7 mouse cellular contexts compared by ENCODE assay signal in the genomic region with DNA sequence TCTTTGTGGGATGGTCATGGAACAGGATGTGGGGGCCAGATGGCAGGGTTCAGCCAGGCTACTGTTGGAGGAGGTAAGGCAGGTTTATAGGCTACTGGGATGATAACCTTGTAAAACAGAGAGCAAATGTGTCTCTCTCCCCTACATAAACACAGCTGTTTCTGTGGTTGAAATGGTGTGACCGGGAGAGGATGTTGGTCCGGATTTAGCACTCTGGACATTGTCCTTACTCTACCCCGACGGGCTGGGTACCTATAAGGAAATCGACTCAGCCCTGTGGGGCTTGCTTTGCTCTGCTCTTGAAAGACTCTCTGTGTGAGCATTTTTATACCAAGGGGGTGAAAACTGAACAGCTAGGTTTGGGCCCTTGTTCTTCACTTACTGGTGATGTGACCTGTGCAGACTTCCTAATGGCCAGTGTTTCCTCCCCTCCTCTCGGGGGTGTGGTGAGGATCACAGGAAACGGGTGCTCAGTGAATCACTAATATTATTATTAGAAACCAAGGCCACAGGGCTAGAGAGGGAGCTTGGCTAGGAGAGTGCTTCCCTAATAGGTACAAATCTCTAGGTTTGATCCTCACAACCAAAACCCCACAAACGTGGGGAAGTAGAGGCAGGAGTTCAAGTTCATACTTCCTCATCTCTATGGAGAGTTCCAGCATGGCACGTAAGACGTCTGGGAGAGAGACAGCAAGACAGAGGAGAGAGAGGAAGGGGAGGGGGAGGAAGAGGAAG. TPM values are rescaled to one million over a fixed set of nuclear protein-coding genes. Genes with fewer than 3 reads are reported as not detected.
DNase-seq lines count a peak whose midpoint lies in the region; ATAC-seq lines count a peak whose summit lies in the region.

No protein-coding gene starts in this region.

- H3K9me3 ChIP-seq in embryonic facial prominence, embryonic 10.5 days = no peaks in the 10 kb centered on the region
- no peaks in the 10 kb centered on the region for H3K9me3 ChIP-seq in forebrain, embryonic 15.5 days
- no peaks in the 10 kb centered on the region for H3K9me3 ChIP-seq in hindbrain, embryonic 16.5 days (ENCODE audit: control insufficient read depth, low read length)
- no peaks in the 10 kb centered on the region for H3K9me3 ChIP-seq in lung, embryonic 16.5 days (ENCODE audit: control insufficient read depth, low read length)

- H3K4me3 ChIP-seq in embryonic facial prominence, embryonic 10.5 days = no peak overlapping the region
- no peak overlapping the region for H3K4me3 ChIP-seq in forebrain, embryonic 15.5 days
- no peak overlapping the region for H3K4me3 ChIP-seq in hindbrain, embryonic 16.5 days (ENCODE audit: low read length)
- H3K4me3 ChIP-seq in lung, embryonic 16.5 days (ENCODE audit: low read length) = no peak overlapping the region

- peak overlapping the region; percentile 12; the same call in 1 of the 2 replicates for H3K9ac ChIP-seq in forebrain, embryonic 15.5 days (replicated peaks)
- no peak overlapping the region for H3K9ac ChIP-seq in hindbrain, embryonic 16.5 days (ENCODE audit: low read depth, low read length)
- H3K9ac ChIP-seq in lung, embryonic 16.5 days (ENCODE audit: low read length) = no peak overlapping the region; the same call in 1 of the 2 replicates

- peaks cover 13% of the 10 kb centered on the region for H3K36me3 ChIP-seq in embryonic facial prominence, embryonic 10.5 days (replicated peaks)
- H3K36me3 ChIP-seq in forebrain, embryonic 15.5 days = no peaks in the 10 kb centered on the region
- H3K36me3 ChIP-seq in hindbrain, embryonic 16.5 days (ENCODE audit: control insufficient read depth, insufficient read depth, low read length) = no peaks in the 10 kb centered on the region
- no peaks in the 10 kb centered on the region for H3K36me3 ChIP-seq in lung, embryonic 16.5 days (ENCODE audit: control insufficient read depth, insufficient read depth, low read length)

- no peaks in the 10 kb centered on the region for H3K27me3 ChIP-seq in embryonic facial prominence, embryonic 10.5 days (replicated peaks; ENCODE audit: low read depth, poor library complexity, severe bottlenecking)
- no peaks in the 10 kb centered on the region for H3K27me3 ChIP-seq in forebrain, embryonic 15.5 days
- H3K27me3 ChIP-seq in hindbrain, embryonic 16.5 days (replicated peaks; ENCODE audit: control insufficient read depth, insufficient read depth, low read length) = no peaks in the 10 kb centered on the region
- no peaks in the 10 kb centered on the region for H3K27me3 ChIP-seq in lung, embryonic 16.5 days (ENCODE audit: control insufficient read depth, insufficient read depth, low read depth, low read length)

- no peak for DNase-seq in embryonic facial prominence, embryonic 10.5 days (ENCODE audit: low spot score)
- no peak for DNase-seq in layer of hippocampus, postnatal 14 days (ENCODE audit: low spot score in 2 of 2)
- DNase-seq in right cerebral cortex, postnatal 25 days = no peak
- DNase-seq in frontal cortex, postnatal 25 days (ENCODE audit: low spot score in 2 of 2) = no peak

- peak overlapping the region; percentile 89 for H3K27ac ChIP-seq in embryonic facial prominence, embryonic 10.5 days (replicated peaks)
- peak overlapping the region; percentile 89 for H3K27ac ChIP-seq in forebrain, embryonic 15.5 days (replicated peaks)
- H3K27ac ChIP-seq in hindbrain, embryonic 16.5 days (ENCODE audit: low read depth, low read length) = peak overlapping the region; percentile 87
- H3K27ac ChIP-seq in lung, embryonic 16.5 days (ENCODE audit: low read length) = peak overlapping the region; percentile 92

- no peak overlapping the region for H3K4me2 ChIP-seq in forebrain, embryonic 15.5 days (replicated peaks)
- H3K4me2 ChIP-seq in hindbrain, embryonic 16.5 days (ENCODE audit: low read length) = no peak overlapping the region
- H3K4me2 ChIP-seq in lung, embryonic 16.5 days (ENCODE audit: low read depth, low read length) = no peak overlapping the region

- 60% methylated on average over 10 of the region's 10 CpGs for WGBS in embryonic facial prominence, embryonic 10.5 days
- WGBS in forebrain, embryonic 15.5 days = 70% methylated on average over 10 of the region's 10 CpGs
- 56% methylated on average over 10 of the region's 10 CpGs for WGBS in hindbrain, embryonic 16.5 days
- WGBS in lung, embryonic 16.5 days = 39% methylated on average over 10 of the region's 10 CpGs

- peaks cover 95% of the 10 kb centered on the region for H3K4me1 ChIP-seq in embryonic facial prominence, embryonic 10.5 days
- peaks cover 63% of the 10 kb centered on the region for H3K4me1 ChIP-seq in forebrain, embryonic 15.5 days
- H3K4me1 ChIP-seq in hindbrain, embryonic 16.5 days (ENCODE audit: control insufficient read depth, insufficient read depth, low read depth, low read length) = peaks cover 42% of the 10 kb centered on the region
- peaks cover 57% of the 10 kb centered on the region for H3K4me1 ChIP-seq in lung, embryonic 16.5 days (replicated peaks; ENCODE audit: control insufficient read depth, insufficient read depth, low read length)

- no peak for ATAC-seq in forebrain, embryonic 15.5 days (replicated peaks)
- no peak for ATAC-seq in hindbrain, embryonic 16.5 days
- ATAC-seq in lung, embryonic 16.5 days (ENCODE audit: low read depth) = no peak

RNA-seq across cellular contexts. Expression of gene Cuedc1, which starts 19.7 kb away (rescaled TPM):
- polyA plus RNA-seq in embryonic facial prominence, embryonic 10.5 days (2016; fragmentation: Nextera tagmentation; extraction: Ambion mirVana) = 20.8 and 21.9 TPM in 2 replicates
- 39.2 and 43.4 TPM in 2 replicates for polyA plus RNA-seq in forebrain, embryonic 15.5 days (2015; fragmentation: Nextera tagmentation; extraction: Ambion mirVana)
- 29.9 and 41.3 TPM in 2 replicates for polyA plus RNA-seq in hindbrain, embryonic 16.5 days (2015; fragmentation: Nextera tagmentation; extraction: Ambion mirVana)
- 11.3 and 11.8 TPM in 2 replicates for polyA plus RNA-seq in lung, embryonic 16.5 days (2015; fragmentation: Nextera tagmentation; extraction: Ambion mirVana)
- total RNA-seq in layer of hippocampus, postnatal 14 days (2021) = 10 to 100 TPM; 32.0 to 32.1 TPM

RNA-seq across cellular contexts. Expression of gene Vezf1, which starts 49.4 kb away (rescaled TPM):
- polyA plus RNA-seq in embryonic facial prominence, embryonic 10.5 days (2016; fragmentation: Nextera tagmentation; extraction: Ambion mirVana) = 59.4 and 60.0 TPM in 2 replicates
- polyA plus RNA-seq in forebrain, embryonic 15.5 days (2015; fragmentation: Nextera tagmentation; extraction: Ambion mirVana) = 60.6 and 61.4 TPM in 2 replicates
- polyA plus RNA-seq in hindbrain, embryonic 16.5 days (2015; fragmentation: Nextera tagmentation; extraction: Ambion mirVana) = 32.3 and 38.9 TPM in 2 replicates
- 32.9 and 38.2 TPM in 2 replicates for polyA plus RNA-seq in lung, embryonic 16.5 days (2015; fragmentation: Nextera tagmentation; extraction: Ambion mirVana)
- 10 to 100 TPM; 24.8 to 27.7 TPM for total RNA-seq in layer of hippocampus, postnatal 14 days (2021)
